Mouse (Mus musculus): ENCODE data around the gene Tmem201. TPM values are rescaled to one million over a fixed set of nuclear protein-coding genes. Genes with fewer than 3 reads are reported as not detected.
"Not testable (repeated sequence)": the region's sequence is repeated elsewhere in the genome, so short reads cannot be mapped to it uniquely, and the experiment has no call there.

The Tmem201 gene
- polyA plus RNA-seq, 1 experiment = 19.6 TPM

DNA sequence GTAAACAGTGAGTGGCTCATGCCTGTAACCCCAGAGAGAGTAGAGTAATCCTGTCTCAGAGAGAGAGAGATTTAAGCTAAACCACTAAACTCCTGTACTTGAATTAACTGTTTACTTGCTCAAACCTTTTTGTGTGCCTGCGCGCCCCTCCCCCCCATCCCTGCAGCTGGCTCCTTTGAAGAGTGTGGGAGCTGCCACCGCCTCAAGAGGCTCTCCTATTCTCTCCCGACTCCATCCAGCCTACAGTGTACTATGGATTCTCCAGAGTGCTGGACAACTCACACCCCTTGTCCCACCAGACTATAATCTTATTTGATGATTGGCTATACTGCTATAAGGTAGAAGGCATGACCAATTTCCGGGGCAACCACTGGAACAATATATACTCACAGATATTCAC lies 12.8 kb upstream of the Tmem201 start:
- no peak for TF ChIP-seq POLR2A (IDR thresholded peaks at IDR 0.05; ENCODE audit: low read depth, low read length)
- no peak for TF ChIP-seq CTCF (IDR thresholded peaks at IDR 0.05; ENCODE audit: borderline replicate concordance, insufficient read depth, low read length)
- Histone ChIP-seq H3K27ac (ENCODE audit: insufficient read depth, low read length) (no peak overlapping the region), H3K4me1 (ENCODE audit: control insufficient read depth, insufficient read depth, low read length) (peaks cover 2% of the 10 kb centered on the region; the same call in 1 of the 2 replicates), H3K4me3 (ENCODE audit: insufficient read depth, low read length) (no peak overlapping the region)

DNA sequence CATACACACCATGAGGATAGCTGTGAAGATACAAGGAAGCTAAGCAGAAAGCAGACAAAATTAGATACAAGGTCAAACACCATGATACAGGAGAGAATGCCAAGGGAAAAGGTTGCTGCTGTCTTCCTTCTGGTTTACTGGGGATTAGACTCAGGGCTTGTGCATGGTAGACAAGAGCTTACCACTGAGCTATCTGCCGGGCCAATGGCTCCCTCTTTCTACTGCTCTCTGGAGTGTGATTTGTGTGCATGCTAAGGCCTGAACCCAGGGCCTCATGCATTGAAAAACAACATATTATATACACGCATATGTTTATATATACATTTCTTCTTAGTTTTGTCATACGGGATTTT lies 11.8 kb upstream of the Tmem201 start:
- H3K27ac ChIP-seq (ENCODE audit: insufficient read depth, low read length); H3K4me3 ChIP-seq (ENCODE audit: insufficient read depth, low read length); H3K4me1 ChIP-seq (ENCODE audit: control insufficient read depth, insufficient read depth, low read length): not testable (repeated sequence)

GRCm38 (mm10) chr4:149749003-149749662 lies 11.3 kb upstream of the Tmem201 start:
- Histone ChIP-seq H3K4me3 (ENCODE audit: insufficient read depth, low read length) (no peak overlapping the region), H3K4me1 (ENCODE audit: control insufficient read depth, insufficient read depth, low read length) (0 out of 2 replicates have a peak, but pooled peaks cover 2% of the 10 kb centered on the region), H3K27ac (ENCODE audit: insufficient read depth, low read length) (no peak overlapping the region)
- TF ChIP-seq CTCF (IDR thresholded peaks at IDR 0.05; ENCODE audit: borderline replicate concordance, insufficient read depth, low read length) = no peak
- TF ChIP-seq POLR2A (IDR thresholded peaks at IDR 0.05; ENCODE audit: low read depth, low read length) = no peak

DNA sequence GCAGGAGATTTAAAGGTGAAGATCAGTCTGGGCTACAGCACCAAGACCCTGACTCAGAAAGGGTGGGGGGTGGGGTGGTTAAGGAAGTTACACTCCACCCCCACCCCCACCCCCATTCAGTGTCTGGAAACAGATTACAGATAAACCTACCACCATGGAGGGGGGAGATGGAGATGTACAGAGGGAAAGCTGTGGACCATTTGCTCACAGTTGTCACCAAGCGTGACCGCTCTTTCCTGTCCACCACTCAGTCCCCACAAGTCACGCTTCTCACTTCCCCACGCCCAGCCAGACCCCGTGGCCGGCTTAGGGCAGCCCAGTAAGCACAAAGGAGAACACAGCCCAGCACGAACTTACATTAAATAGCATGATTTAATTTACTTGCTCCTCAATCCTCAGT lies 6.3 kb upstream of the Tmem201 start:
- no peak overlapping the region for H3K27ac ChIP-seq (ENCODE audit: insufficient read depth, low read length)
- H3K4me3 ChIP-seq (ENCODE audit: insufficient read depth, low read length) = no peak overlapping the region
- H3K4me1 ChIP-seq (ENCODE audit: control insufficient read depth, insufficient read depth, low read length) = no peaks in the 10 kb centered on the region
- TF ChIP-seq POLR2A (IDR thresholded peaks at IDR 0.05; ENCODE audit: low read depth, low read length) = no peak
- TF ChIP-seq CTCF (IDR thresholded peaks at IDR 0.05; ENCODE audit: borderline replicate concordance, insufficient read depth, low read length) = no peak

GRCm38 (mm10) chr4:149742011-149742530 lies 4.2 kb upstream of the Tmem201 start:
- Histone ChIP-seq H3K27ac (ENCODE audit: insufficient read depth, low read length) (no peak overlapping the region), H3K4me1 (ENCODE audit: control insufficient read depth, insufficient read depth, low read length) (no peaks in the 10 kb centered on the region), H3K4me3 (ENCODE audit: insufficient read depth, low read length) (no peak overlapping the region)
- TF ChIP-seq POLR2A (IDR thresholded peaks at IDR 0.05; ENCODE audit: low read depth, low read length) (no peak), CTCF (IDR thresholded peaks at IDR 0.05; ENCODE audit: borderline replicate concordance, insufficient read depth, low read length) (no peak)

DNA sequence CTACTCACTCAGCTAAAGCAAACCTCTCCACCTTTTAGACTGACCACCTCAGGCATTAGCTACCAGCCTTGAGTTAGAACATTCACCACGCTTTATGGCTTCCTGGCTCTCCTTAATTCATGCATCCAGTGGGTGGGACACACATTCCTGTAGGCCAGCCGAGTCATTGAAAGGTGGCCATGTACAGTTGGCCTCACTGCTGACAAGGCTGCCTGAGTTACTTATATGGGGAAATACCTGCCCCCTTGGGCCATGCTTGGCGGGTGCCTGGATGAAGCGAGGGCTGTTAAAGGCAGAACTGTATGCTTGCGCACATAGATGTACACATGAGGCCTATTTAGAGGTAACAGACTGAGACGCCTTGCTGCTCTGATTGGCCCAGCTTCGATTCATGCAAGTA lies 2.5 kb upstream of the Tmem201 start:
- TF ChIP-seq CTCF (IDR thresholded peaks at IDR 0.05; ENCODE audit: borderline replicate concordance, insufficient read depth, low read length) (no peak), POLR2A (IDR thresholded peaks at IDR 0.05; ENCODE audit: low read depth, low read length) (no peak)
- no peak overlapping the region for H3K4me3 ChIP-seq (ENCODE audit: insufficient read depth, low read length)
- no peak overlapping the region for H3K27ac ChIP-seq (ENCODE audit: insufficient read depth, low read length)
- H3K4me1 ChIP-seq (ENCODE audit: control insufficient read depth, insufficient read depth, low read length) = no peaks in the 10 kb centered on the region

DNA sequence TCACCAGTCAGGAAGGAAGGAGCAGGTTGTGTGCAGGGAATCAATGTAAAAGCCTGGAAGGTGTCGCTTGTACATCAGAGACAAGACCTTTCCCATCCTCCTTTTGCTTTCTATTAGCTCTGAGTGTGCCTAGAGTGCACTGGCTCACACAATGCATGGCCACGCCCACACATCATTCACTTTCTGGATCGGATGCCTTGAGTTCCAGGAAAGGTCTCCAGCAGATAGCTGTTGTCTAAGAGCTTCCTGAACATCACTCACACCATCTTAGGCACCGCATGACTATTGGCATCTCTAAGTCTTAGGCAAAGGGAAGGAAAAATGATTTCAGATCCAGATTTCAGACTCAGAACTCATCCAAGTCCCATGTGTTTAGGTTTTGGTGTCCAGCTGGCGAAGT lies 1.6 kb upstream of the Tmem201 start:
- TF ChIP-seq POLR2A (IDR thresholded peaks at IDR 0.05; ENCODE audit: low read depth, low read length) = no peak
- no peak for TF ChIP-seq CTCF (IDR thresholded peaks at IDR 0.05; ENCODE audit: borderline replicate concordance, insufficient read depth, low read length)
- Histone ChIP-seq H3K4me3 (ENCODE audit: insufficient read depth, low read length) (no peak overlapping the region), H3K27ac (ENCODE audit: insufficient read depth, low read length) (no peak overlapping the region), H3K4me1 (ENCODE audit: control insufficient read depth, insufficient read depth, low read length) (no peaks in the 10 kb centered on the region)

DNA sequence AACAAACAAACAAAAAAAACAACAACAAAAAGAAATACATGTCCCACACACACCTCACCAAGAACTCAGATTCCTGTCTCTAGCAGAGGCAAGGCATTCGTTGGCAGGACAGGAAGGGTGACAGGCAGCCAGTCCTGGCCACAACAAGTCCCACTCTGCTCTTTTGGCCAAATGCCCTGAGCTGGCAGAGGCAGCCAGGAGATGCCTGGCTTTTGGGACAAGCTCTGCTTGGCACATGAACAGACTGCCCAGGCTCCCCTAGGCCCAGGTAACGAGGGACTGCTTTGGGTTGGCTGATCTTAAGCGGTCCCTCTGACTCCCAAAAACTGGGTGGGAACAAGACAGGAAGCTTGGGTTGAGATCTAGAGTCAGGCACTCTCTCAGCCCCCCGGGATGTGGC lies 1.3 kb downstream of the Tmem201 start:
- Histone ChIP-seq H3K4me1 (ENCODE audit: control insufficient read depth, insufficient read depth, low read length) (0 out of 2 replicates have a peak, but pooled peaks cover 4% of the 10 kb centered on the region), H3K27ac (ENCODE audit: insufficient read depth, low read length) (no peak overlapping the region), H3K4me3 (ENCODE audit: insufficient read depth, low read length) (peak overlapping the region; percentile 66)
- TF ChIP-seq POLR2A (IDR thresholded peaks at IDR 0.05; ENCODE audit: low read depth, low read length) = no peak
- no peak for TF ChIP-seq CTCF (IDR thresholded peaks at IDR 0.05; ENCODE audit: borderline replicate concordance, insufficient read depth, low read length)

DNA sequence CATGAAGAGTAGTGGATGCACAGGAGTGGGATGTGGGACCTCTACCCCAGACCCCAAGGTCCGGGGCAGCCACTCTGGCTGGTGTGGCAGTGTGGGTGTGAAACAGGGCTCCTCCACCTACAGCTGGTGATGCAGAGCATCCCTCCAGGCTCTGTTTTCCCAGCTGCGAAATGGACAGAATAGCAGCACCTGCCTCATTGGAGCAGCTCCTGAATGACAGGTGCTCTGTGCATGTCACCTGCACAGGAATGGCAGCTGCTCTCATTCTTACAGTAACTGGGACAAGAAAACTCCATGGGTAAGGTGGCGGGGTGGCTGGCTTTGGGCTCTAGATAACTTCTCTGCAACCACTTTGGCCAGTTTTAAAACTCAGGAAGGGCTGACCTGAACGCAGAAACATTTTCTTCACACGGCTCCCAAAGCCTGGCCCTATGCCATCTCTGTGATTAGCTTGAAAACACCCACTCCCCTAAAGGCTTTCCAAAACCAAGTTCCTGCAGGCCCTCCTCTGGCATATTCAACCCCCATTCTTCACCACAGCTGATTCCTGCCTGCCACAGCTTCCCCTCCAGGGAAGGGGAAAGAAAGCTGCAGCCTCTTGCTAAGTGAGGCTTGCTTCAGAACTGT lies 2.1 kb downstream of the Tmem201 start:
- Histone ChIP-seq H3K4me1 (ENCODE audit: control insufficient read depth, insufficient read depth, low read length) (0 out of 2 replicates have a peak, but pooled peaks cover 4% of the 10 kb centered on the region), H3K4me3 (ENCODE audit: insufficient read depth, low read length) (no peak overlapping the region), H3K27ac (ENCODE audit: insufficient read depth, low read length) (no peak overlapping the region)
- no peak for TF ChIP-seq POLR2A (IDR thresholded peaks at IDR 0.05; ENCODE audit: low read depth, low read length)
- no peak for TF ChIP-seq CTCF (IDR thresholded peaks at IDR 0.05; ENCODE audit: borderline replicate concordance, insufficient read depth, low read length)

DNA sequence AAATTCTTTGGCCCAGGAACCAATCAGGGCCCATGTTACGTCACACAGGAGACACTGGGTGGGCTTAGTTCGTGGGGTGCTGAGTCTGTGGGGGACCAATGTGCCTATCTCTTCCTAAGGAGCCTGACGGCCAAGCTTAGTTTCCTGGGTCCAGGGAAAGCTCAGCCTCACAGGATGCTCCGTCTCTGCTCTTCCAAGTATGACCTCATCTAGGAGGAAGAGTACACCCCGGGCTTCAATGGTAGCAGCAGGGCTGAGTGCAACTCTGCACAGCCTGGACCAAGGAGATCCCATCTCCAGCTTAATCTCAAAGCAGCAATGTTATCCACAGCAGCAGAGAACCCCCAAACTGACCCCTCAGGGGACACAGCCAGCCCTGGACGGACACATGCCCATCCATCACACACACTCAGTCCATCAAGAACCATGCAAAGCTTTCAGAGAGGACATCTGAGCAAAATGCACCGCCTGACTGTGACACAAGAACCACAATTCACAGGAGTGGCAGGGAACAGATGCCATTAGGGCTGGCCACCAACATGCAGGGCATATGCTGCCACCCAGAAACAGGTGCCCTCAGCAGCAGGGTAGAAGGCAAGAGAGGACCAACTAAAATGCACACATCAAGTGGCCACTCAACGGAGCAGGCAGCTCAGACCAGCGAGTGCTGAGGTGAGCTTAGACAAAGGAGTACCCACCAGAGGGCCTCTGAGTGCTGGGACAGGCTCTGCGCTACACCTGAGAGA lies 2.9 kb downstream of the Tmem201 start:
- H3K4me3 ChIP-seq (ENCODE audit: insufficient read depth, low read length) = no peak overlapping the region
- 0 out of 2 replicates have a peak, but pooled peaks cover 4% of the 10 kb centered on the region for H3K4me1 ChIP-seq (ENCODE audit: control insufficient read depth, insufficient read depth, low read length)
- TF ChIP-seq POLR2A (IDR thresholded peaks at IDR 0.05; ENCODE audit: low read depth, low read length) (no peak), CTCF (IDR thresholded peaks at IDR 0.05; ENCODE audit: borderline replicate concordance, insufficient read depth, low read length) (no peak)
- H3K27ac ChIP-seq (ENCODE audit: insufficient read depth, low read length) = no peak overlapping the region

Data from embryonic fibroblast, embryonic 13.5 days (primary cell).